Mouse (Mus musculus) thymus, adult 2 months (tissue): ENCODE results near the gene Crhr2. TPM values are rescaled to one million over a fixed set of nuclear protein-coding genes. Genes with fewer than 3 reads are reported as not detected.

Experiments
- DNase-seq: peaks from one replicate; pipeline ENCODE4 v3.0.0; 2021
- H3K27ac ChIP-seq: fragments of 200-500 bp; 2 replicates; pipeline ENCODE4 v1.5.1; 2012; ENCODE audit warnings: low read length, control low read depth; ENCODE audit not compliant: control insufficient read depth, insufficient read depth
- H3K27me3 ChIP-seq: fragments of 200-500 bp; 2 replicates; pipeline ENCODE4 v1.6.1; 2012; ENCODE audit warnings: mild to moderate bottlenecking, low read length, moderate library complexity, mixed read lengths; ENCODE audit not compliant: control insufficient read depth, insufficient read depth
- H3K36me3 ChIP-seq: fragments of 200-500 bp; 2 replicates; pipeline ENCODE4 v1.6.1; 2012; ENCODE audit warnings: mild to moderate bottlenecking, low read length, moderate library complexity; ENCODE audit not compliant: control insufficient read depth, insufficient read depth
- H3K4me1 ChIP-seq: fragments of 200-500 bp; replicated peaks from 2 replicates; pipeline ENCODE4 v1.6.1; 2012; ENCODE audit warnings: low read length; ENCODE audit not compliant: control insufficient read depth, insufficient read depth
- H3K4me3 ChIP-seq: fragments of 200-500 bp; 2 replicates; pipeline ENCODE4 v1.5.1; 2012; ENCODE audit warnings: mild to moderate bottlenecking, low read length, control low read depth, moderate library complexity; ENCODE audit not compliant: control insufficient read depth, insufficient read depth
- CTCF ChIP-seq: fragments of 200-500 bp; IDR thresholded peaks from 2 replicates; pipeline ENCODE4 v1.5.1; 2012; ENCODE audit warnings: mild to moderate bottlenecking, control low read depth, low read length, moderate library complexity, borderline replicate concordance; ENCODE audit not compliant: control insufficient read depth, poor library complexity, insufficient read depth; ENCODE audit errors: extremely low read depth
- POLR2A ChIP-seq: fragments of 200-500 bp; IDR thresholded peaks from 2 replicates; pipeline ENCODE4 v1.6.1; 2012; ENCODE audit warnings: mild to moderate bottlenecking, low read length, control low read depth, moderate library complexity; ENCODE audit not compliant: control insufficient read depth, poor library complexity, insufficient read depth; ENCODE audit errors: extremely low read depth
- WGBS: fragments of 180-500 bp; shearing (Covaris S2); methylation state at CpG from one replicate; pipeline ENCODE4 v1.1.7; 2018; 5-methylcytosine and 5-hydroxymethylcytosine counted together
- polyA plus RNA-seq: library from polyadenylated mRNA; depleted of rRNA; stranded (reverse); fragments of >200 nt; gene quantifications from 2 replicates; pipeline ENCODE4 v1.2.3, GENCODE M21; 2012

Gene Crhr2
- polyA plus RNA-seq, 1 experiment = 3.1 TPM

- Histone ChIP-seq H3K36me3 (peaks cover 71% of the 10 kb centered on the region), H3K27ac (no peak overlapping the region)
Measured at GRCm38 (mm10) chr6:55076561-55077255, 56.1 kb downstream of the Crhr2 start.

GRCm38 (mm10) chr6:55065903-55066302, 66.9 kb downstream of the Crhr2 start:
- Histone ChIP-seq H3K36me3 (peaks cover 84% of the 10 kb centered on the region), H3K4me1 (no peaks in the 10 kb centered on the region), H3K4me3 (no peak overlapping the region), H3K27me3 (no peaks in the 10 kb centered on the region), H3K27ac (no peak overlapping the region)
- WGBS = 100% methylated on average over 2 of the region's 2 CpGs
- TF ChIP-seq POLR2A = no peak
- TF ChIP-seq CTCF = no peak
- no peak for DNase-seq

More at GRCm38 (mm10) chr6:55076561-55077255, 56.1 kb downstream of the Crhr2 start:
- 95% methylated on average over 4 of the region's 4 CpGs for WGBS
- no peak for TF ChIP-seq POLR2A
- no peak for TF ChIP-seq CTCF
- Histone ChIP-seq H3K4me3 (no peak overlapping the region), H3K4me1 (no peaks in the 10 kb centered on the region), H3K27me3 (no peaks in the 10 kb centered on the region)
- DNase-seq = no peak

- H3K4me1 ChIP-seq = no peaks in the 10 kb centered on the region
- H3K4me3 ChIP-seq = no peak overlapping the region
Measured at GRCm38 (mm10) chr6:55064477-55064827, 68.4 kb downstream of the Crhr2 start.

GRCm38 (mm10) chr6:55063793-55064476, 68.9 kb downstream of the Crhr2 start:
- no peak overlapping the region for H3K27ac ChIP-seq
- no peaks in the 10 kb centered on the region for H3K27me3 ChIP-seq
- no peak for DNase-seq
- TF ChIP-seq CTCF (no peak), POLR2A (no peak)
- no peaks in the 10 kb centered on the region for H3K4me1 ChIP-seq
- H3K4me3 ChIP-seq = no peak overlapping the region
- WGBS = 96% methylated on average over 9 of the region's 9 CpGs
- peaks cover 77% of the 10 kb centered on the region for H3K36me3 ChIP-seq

More at GRCm38 (mm10) chr6:55064477-55064827, 68.4 kb downstream of the Crhr2 start:
- Histone ChIP-seq H3K36me3 (peaks cover 82% of the 10 kb centered on the region), H3K27me3 (no peaks in the 10 kb centered on the region), H3K27ac (no peak overlapping the region)
- 95% methylated on average over 7 of the region's 7 CpGs for WGBS
- no peak for DNase-seq
- no peak for TF ChIP-seq CTCF
- TF ChIP-seq POLR2A = no peak

GRCm38 (mm10) chr6:55062200-55062599, 70.6 kb downstream of the Crhr2 start:
- Histone ChIP-seq H3K27ac (no peak overlapping the region), H3K4me1 (no peaks in the 10 kb centered on the region), H3K4me3 (no peak overlapping the region), H3K36me3 (peaks cover 70% of the 10 kb centered on the region), H3K27me3 (no peaks in the 10 kb centered on the region)
- no peak for DNase-seq
- no peak for TF ChIP-seq POLR2A
- no peak for TF ChIP-seq CTCF
- WGBS = 95% methylated on average over 5 of the region's 5 CpGs

- WGBS = 95% methylated on average over 11 of the region's 11 CpGs
- no peak for DNase-seq
- Histone ChIP-seq H3K4me1 (no peaks in the 10 kb centered on the region), H3K4me3 (no peak overlapping the region), H3K36me3 (peaks cover 69% of the 10 kb centered on the region), H3K27me3 (no peaks in the 10 kb centered on the region), H3K27ac (no peak overlapping the region)
- no peak for TF ChIP-seq POLR2A
- no peak for TF ChIP-seq CTCF
Measured at GRCm38 (mm10) chr6:55061328-55061727, 71.5 kb downstream of the Crhr2 start.
